In genomic region chr12:104055755-104056154, GRCm38 (mm10) we compare ENCODE assay signal across 22 mouse cellular contexts. TPM values are rescaled to one million over a fixed set of nuclear protein-coding genes. Genes with fewer than 3 reads are reported as not detected.
"Had no signal": no experiment of that assay in that cellular context is flagged by ENCODE, and none has a peak within 500 bp of the region (broad histone marks: within the 10 kb centered on the region; RNA-seq: fewer than 3 reads in every experiment).

No protein-coding gene starts in this region.

- H3K4me3 ChIP-seq: kidney, embryonic 15.5 days; limb, embryonic 13.5 days; midbrain, embryonic 13.5 days; neural tube, embryonic 12.5 days had no signal

- DNase-seq: kidney, adult 18-20 months; kidney, postnatal 14 days; left cerebral cortex, postnatal 4 days; lung, adult 2 months; lung, postnatal 10 days; right cerebral cortex, postnatal 14 days; thymus, postnatal 4 days had no signal

- H3K36me3 ChIP-seq: kidney, embryonic 15.5 days; limb, embryonic 13.5 days; midbrain, embryonic 13.5 days; neural tube, embryonic 12.5 days had no signal

- H3K9ac ChIP-seq: kidney, embryonic 15.5 days; limb, embryonic 13.5 days; liver, embryonic 14.5 days; midbrain, embryonic 13.5 days; neural tube, embryonic 12.5 days had no signal

- H3K9me3 ChIP-seq: kidney, embryonic 15.5 days; limb, embryonic 13.5 days; midbrain, embryonic 13.5 days; neural tube, embryonic 12.5 days had no signal

- H3K4me2 ChIP-seq: kidney, embryonic 15.5 days; limb, embryonic 13.5 days; midbrain, embryonic 13.5 days; neural tube, embryonic 12.5 days had no signal

- ATAC-seq: midbrain, embryonic 13.5 days had no signal

- H3K27me3 ChIP-seq: kidney, embryonic 15.5 days; limb, embryonic 13.5 days; midbrain, embryonic 13.5 days; neural tube, embryonic 12.5 days had no signal

- H3K27ac ChIP-seq: kidney, embryonic 15.5 days; limb, embryonic 13.5 days; liver, embryonic 14.5 days; midbrain, embryonic 13.5 days; neural tube, embryonic 12.5 days had no signal

- H3K4me1 ChIP-seq: kidney, embryonic 15.5 days; limb, embryonic 13.5 days; midbrain, embryonic 13.5 days; neural tube, embryonic 12.5 days had no signal

RNA-seq across cellular contexts. Expression of gene Serpina12, which starts 11.5 kb away (rescaled TPM):
- total RNA-seq: layer of hippocampus, adult 8-10 months; layer of hippocampus, postnatal 14 days; left cerebral cortex, postnatal 10 days; left cerebral cortex, postnatal 4 days; neutrophil, adult 5-6 weeks had no signal
- polyA plus RNA-seq: kidney, embryonic 15.5 days; limb, embryonic 13.5 days; midbrain, embryonic 13.5 days; midbrain, postnatal 0 days; neural tube, embryonic 12.5 days; small intestine, adult 2 months; stomach, embryonic 16.5 days had no signal

RNA-seq across cellular contexts. Expression of gene Serpina9, which starts 42.2 kb away (rescaled TPM):
- total RNA-seq: midbrain, postnatal 0 days; neutrophil, adult 5-6 weeks had no signal
- polyA plus RNA-seq: kidney, embryonic 15.5 days; limb, embryonic 13.5 days; liver, embryonic 14.5 days; midbrain, embryonic 13.5 days; neural tube, embryonic 12.5 days had no signal

RNA-seq across cellular contexts. Expression of gene Serpina5, which starts 45.2 kb away (rescaled TPM):
- total RNA-seq: layer of hippocampus, adult 8-10 months; layer of hippocampus, postnatal 14 days; left cerebral cortex, adult 18-20 months; left cerebral cortex, postnatal 10 days; left cerebral cortex, postnatal 4 days; liver, adult 2 months; midbrain, postnatal 0 days; neutrophil, adult 5-6 weeks had no signal
- polyA plus RNA-seq: kidney, embryonic 15.5 days; large intestine, adult 2 months; limb, embryonic 13.5 days; lung, adult 2 months; midbrain, embryonic 13.5 days; midbrain, postnatal 0 days; neural tube, embryonic 12.5 days; small intestine, adult 2 months; stomach, embryonic 16.5 days had no signal

RNA-seq across cellular contexts. Expression of gene Serpina3a, which starts 56.8 kb away (rescaled TPM):
- total RNA-seq: layer of hippocampus, adult 8-10 months; layer of hippocampus, postnatal 14 days; left cerebral cortex, adult 18-20 months; left cerebral cortex, postnatal 10 days; left cerebral cortex, postnatal 4 days; liver, adult 2 months; midbrain, postnatal 0 days; neutrophil, adult 5-6 weeks had no signal
- polyA plus RNA-seq: kidney, embryonic 15.5 days; large intestine, adult 2 months; limb, embryonic 13.5 days; liver, adult 2 months; liver, embryonic 14.5 days; lung, adult 2 months; midbrain, embryonic 13.5 days; midbrain, postnatal 0 days; neural tube, embryonic 12.5 days; small intestine, adult 2 months; stomach, embryonic 16.5 days had no signal
